ENCODE assay signal across 15 mouse cellular contexts in the genomic region with DNA sequence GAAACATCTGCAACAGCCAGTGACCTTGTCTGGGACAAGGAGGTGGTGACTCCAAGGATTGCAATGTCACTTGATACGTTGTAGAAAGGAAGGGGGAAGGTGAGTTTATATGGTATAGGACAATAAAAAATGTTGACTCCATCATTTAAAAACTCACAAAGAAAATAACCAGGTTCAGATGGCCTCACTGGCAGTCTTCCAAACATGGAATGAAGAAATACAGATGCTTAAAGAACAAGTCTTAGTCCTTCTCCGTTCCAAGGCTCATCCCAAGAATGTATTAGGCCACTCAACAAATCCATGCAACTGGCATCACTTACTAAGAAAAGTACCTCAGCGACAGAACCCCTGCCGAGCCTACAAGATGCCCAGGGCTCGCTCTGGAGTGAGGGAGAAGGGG. TPM values are rescaled to one million over a fixed set of nuclear protein-coding genes. Genes with fewer than 3 reads are reported as not detected.
A peak's percentile ranks its signal among the peaks of the same experiment; 100 is the strongest.
DNase-seq lines count a peak whose midpoint lies in the region; ATAC-seq lines count a peak whose summit lies in the region.
"Had no signal": no experiment of that assay in that cellular context is flagged by ENCODE, and none has a peak within 500 bp of the region (broad histone marks: within the 10 kb centered on the region; RNA-seq: fewer than 3 reads in every experiment).

No protein-coding gene starts in this region.

- H3K27ac ChIP-seq in heart, embryonic 10.5 days, result peak overlapping the region; percentile 75
- peak overlapping the region; percentile 39; the same call in 1 of the 2 replicates for H3K27ac ChIP-seq in kidney, embryonic 16.5 days (ENCODE audit: low read length)
- H3K27ac ChIP-seq in embryonic facial prominence, embryonic 14.5 days (replicated peaks; ENCODE audit: low read depth, low read length), result peak overlapping the region; percentile 34; the same call in 1 of the 2 replicates
- peak overlapping the region; percentile 48 for H3K27ac ChIP-seq in stomach, embryonic 15.5 days
- H3K27ac ChIP-seq: embryonic facial prominence, embryonic 12.5 days; forebrain, embryonic 15.5 days; hindbrain, embryonic 10.5 days had no signal

- no peak overlapping the region for H3K4me2 ChIP-seq in kidney, embryonic 16.5 days (replicated peaks; ENCODE audit: low read depth, low read length)
- H3K4me2 ChIP-seq in embryonic facial prominence, embryonic 14.5 days (ENCODE audit: low read depth, low read length), result no peak overlapping the region
- H3K4me2 ChIP-seq in stomach, embryonic 15.5 days, result no peak overlapping the region
- H3K4me2 ChIP-seq: embryonic facial prominence, embryonic 12.5 days; forebrain, embryonic 15.5 days; midbrain, embryonic 11.5 days had no signal

- no peak overlapping the region for H3K4me3 ChIP-seq in heart, embryonic 10.5 days
- H3K4me3 ChIP-seq in kidney, embryonic 16.5 days (ENCODE audit: low read length), result no peak overlapping the region
- no peak overlapping the region for H3K4me3 ChIP-seq in embryonic facial prominence, embryonic 14.5 days (ENCODE audit: low read depth, low read length)
- no peak overlapping the region for H3K4me3 ChIP-seq in stomach, embryonic 15.5 days (replicated peaks)
- H3K4me3 ChIP-seq: embryonic facial prominence, embryonic 12.5 days; forebrain, embryonic 15.5 days; hindbrain, embryonic 10.5 days; myocyte had no signal

- no peaks in the 10 kb centered on the region for H3K36me3 ChIP-seq in heart, embryonic 10.5 days
- H3K36me3 ChIP-seq in kidney, embryonic 16.5 days (ENCODE audit: insufficient read depth, low read length), result no peaks in the 10 kb centered on the region
- no peaks in the 10 kb centered on the region for H3K36me3 ChIP-seq in embryonic facial prominence, embryonic 14.5 days (ENCODE audit: control insufficient read depth, insufficient read depth, low read length)
- H3K36me3 ChIP-seq in stomach, embryonic 15.5 days, result no peaks in the 10 kb centered on the region
- H3K36me3 ChIP-seq: embryonic facial prominence, embryonic 12.5 days; forebrain, embryonic 15.5 days had no signal

- H3K9me3 ChIP-seq in heart, embryonic 10.5 days, result no peaks in the 10 kb centered on the region
- H3K9me3 ChIP-seq in kidney, embryonic 16.5 days (ENCODE audit: low read length), result no peaks in the 10 kb centered on the region
- no peaks in the 10 kb centered on the region for H3K9me3 ChIP-seq in embryonic facial prominence, embryonic 14.5 days (ENCODE audit: control insufficient read depth, low read length)
- no peaks in the 10 kb centered on the region for H3K9me3 ChIP-seq in stomach, embryonic 15.5 days
- H3K9me3 ChIP-seq: embryonic facial prominence, embryonic 12.5 days; forebrain, embryonic 15.5 days; hindbrain, embryonic 10.5 days had no signal

- H3K27me3 ChIP-seq in heart, embryonic 10.5 days (ENCODE audit: insufficient read depth, poor library complexity, severe bottlenecking), result no peaks in the 10 kb centered on the region
- H3K27me3 ChIP-seq in kidney, embryonic 16.5 days (ENCODE audit: insufficient read depth, low read length), result no peaks in the 10 kb centered on the region
- H3K27me3 ChIP-seq in embryonic facial prominence, embryonic 14.5 days (replicated peaks; ENCODE audit: control insufficient read depth, insufficient read depth, low read length), result no peaks in the 10 kb centered on the region
- H3K27me3 ChIP-seq in stomach, embryonic 15.5 days (replicated peaks), result no peaks in the 10 kb centered on the region
- H3K27me3 ChIP-seq: embryonic facial prominence, embryonic 12.5 days; forebrain, embryonic 15.5 days had no signal

- DNase-seq in heart, embryonic 10.5 days (ENCODE audit: low spot score), result no peak
- no peak for DNase-seq in heart, adult 11 months
- no peak for DNase-seq in kidney, adult 9 months
- peak; percentile 79 for DNase-seq in embryonic facial prominence, embryonic 14.5 days (ENCODE audit: low spot score)
- no peak for DNase-seq in adrenal gland, adult 2 months
- DNase-seq in adrenal gland, postnatal 14 days, result no peak
- DNase-seq: adrenal gland, postnatal 36 days; cerebellum, postnatal 25 days had no signal

- WGBS in heart, embryonic 10.5 days, result 45% methylated on average over 5 of the region's 5 CpGs
- WGBS in kidney, embryonic 16.5 days, result 55% methylated on average over 5 of the region's 5 CpGs
- WGBS in embryonic facial prominence, embryonic 14.5 days, result 38% methylated on average over 5 of the region's 5 CpGs
- 46% methylated on average over 5 of the region's 5 CpGs for whole genome bisulfite sequencing in stomach, embryonic 15.5 days

- no peak for ATAC-seq in kidney, embryonic 16.5 days (ENCODE audit: low FRiP score, low TSS enrichment)
- no peak; the same call in 1 of the 2 replicates for ATAC-seq in embryonic facial prominence, embryonic 14.5 days (ENCODE audit: low read depth)
- no peak for ATAC-seq in stomach, embryonic 15.5 days (ENCODE audit: insufficient read depth, low FRiP score, low read depth)
- ATAC-seq: forebrain, embryonic 15.5 days had no signal

- no peak overlapping the region for H3K9ac ChIP-seq in kidney, embryonic 16.5 days (replicated peaks; ENCODE audit: low read length)
- no peak overlapping the region for H3K9ac ChIP-seq in embryonic facial prominence, embryonic 14.5 days (ENCODE audit: low read depth, low read length)
- H3K9ac ChIP-seq in stomach, embryonic 15.5 days, result no peak overlapping the region
- H3K9ac ChIP-seq: embryonic facial prominence, embryonic 12.5 days; forebrain, embryonic 15.5 days had no signal

- H3K4me1 ChIP-seq in heart, embryonic 10.5 days, result peaks cover 42% of the 10 kb centered on the region
- peaks cover 57% of the 10 kb centered on the region for H3K4me1 ChIP-seq in kidney, embryonic 16.5 days (ENCODE audit: insufficient read depth, low read length)
- H3K4me1 ChIP-seq in embryonic facial prominence, embryonic 14.5 days (ENCODE audit: control insufficient read depth, insufficient read depth, low read length), result peaks cover 14% of the 10 kb centered on the region; the same call in 1 of the 2 replicates
- H3K4me1 ChIP-seq in stomach, embryonic 15.5 days, result peaks cover 17% of the 10 kb centered on the region

RNA-seq across cellular contexts. Expression of a gene that starts 38.6 kb away (rescaled TPM):
- 22.5 and 26.8 TPM in 2 replicates for polyA plus RNA-seq in heart, embryonic 10.5 days (2016; fragmentation: Nextera tagmentation; extraction: Ambion mirVana)
- 53.9 and 54.8 TPM in 2 replicates for polyA plus RNA-seq in kidney, embryonic 16.5 days (2015; fragmentation: Nextera tagmentation; extraction: Ambion mirVana)
- polyA plus RNA-seq in embryonic facial prominence, embryonic 14.5 days (2014; fragmentation: Nextera tagmentation; extraction: Ambion mirVana), result 38.5 and 42.8 TPM in 2 replicates
- 28.3 and 31.3 TPM in 2 replicates for polyA plus RNA-seq in stomach, embryonic 15.5 days (2015; fragmentation: Nextera tagmentation; extraction: Ambion mirVana)
- 10 to 100 TPM; 42.1 to 47.0 TPM for total RNA-seq in adrenal gland, adult 2 months (2021)
- 16.3 and 18.8 TPM in 2 replicates for polyA plus RNA-seq in adrenal gland, adult 2 months (2012; rRNA removed)
- total RNA-seq in adrenal gland, postnatal 14 days (2021), result 31.9 and 32.4 TPM in 2 replicates
